Mouse (Mus musculus): ENCODE data around the gene Rnase1. TPM values are rescaled to one million over a fixed set of nuclear protein-coding genes. Genes with fewer than 3 reads are reported as not detected.

Rnase1 gene
- polyA plus RNA-seq, 1 experiment from 2014 or later: not detected

GRCm38 (mm10) chr14:51132372-51132771 is 14.2 kb downstream of the Rnase1 start:
- Histone ChIP-seq H3K27me3 (no peaks in the 10 kb centered on the region), H3K4me3 (no peak overlapping the region), H3K9me3 (no peaks in the 10 kb centered on the region), H3K4me1 (no peaks in the 10 kb centered on the region), H3K4me2 (no peak overlapping the region), H3K36me3 (no peaks in the 10 kb centered on the region), H3K9ac (no peak overlapping the region), H3K27ac (no peak overlapping the region)
- ATAC-seq (ENCODE audit: insufficient number of reproducible peaks, insufficient read depth, low FRiP score, low TSS enrichment, low read depth): no peak
- 93% methylated on average over 4 of the region's 4 CpGs for WGBS

- Histone ChIP-seq H3K9me3 (no peaks in the 10 kb centered on the region), H3K4me3 (no peak overlapping the region), H3K27me3 (no peaks in the 10 kb centered on the region), H3K4me2 (no peak overlapping the region), H3K4me1 (no peaks in the 10 kb centered on the region), H3K36me3 (no peaks in the 10 kb centered on the region), H3K9ac (no peak overlapping the region), H3K27ac (no peak overlapping the region)
- 74% methylated on average over 7 of the region's 7 CpGs for WGBS
- no peak for ATAC-seq (ENCODE audit: insufficient number of reproducible peaks, insufficient read depth, low FRiP score, low TSS enrichment, low read depth)
Measured at GRCm38 (mm10) chr14:51131086-51131815, 15.3 kb downstream of the Rnase1 start.

GRCm38 (mm10) chr14:51130315-51130940 is 16.2 kb downstream of the Rnase1 start:
- Histone ChIP-seq H3K4me1 (no peaks in the 10 kb centered on the region), H3K27me3 (no peaks in the 10 kb centered on the region), H3K4me2 (no peak overlapping the region), H3K36me3 (no peaks in the 10 kb centered on the region), H3K4me3 (no peak overlapping the region), H3K9me3 (no peaks in the 10 kb centered on the region), H3K27ac (no peak overlapping the region), H3K9ac (no peak overlapping the region)
- WGBS: 89% methylated on average over 9 of the region's 9 CpGs
- ATAC-seq (ENCODE audit: insufficient number of reproducible peaks, insufficient read depth, low FRiP score, low TSS enrichment, low read depth): no peak

- no peak overlapping the region for H3K4me2 ChIP-seq
- H3K36me3 ChIP-seq: no peaks in the 10 kb centered on the region
- ATAC-seq (ENCODE audit: insufficient number of reproducible peaks, insufficient read depth, low FRiP score, low TSS enrichment, low read depth): no peak
Measured at GRCm38 (mm10) chr14:51129624-51129975, 17.0 kb downstream of the Rnase1 start.

GRCm38 (mm10) chr14:51128775-51129623 is 17.6 kb downstream of the Rnase1 start:
- ATAC-seq (ENCODE audit: insufficient number of reproducible peaks, insufficient read depth, low FRiP score, low TSS enrichment, low read depth): no peak
- H3K27ac ChIP-seq: no peak overlapping the region
- no peaks in the 10 kb centered on the region for H3K27me3 ChIP-seq
- no peaks in the 10 kb centered on the region for H3K9me3 ChIP-seq
- no peak overlapping the region for H3K9ac ChIP-seq
- no peak overlapping the region for H3K4me3 ChIP-seq
- H3K4me2 ChIP-seq: no peak overlapping the region
- no peaks in the 10 kb centered on the region for H3K4me1 ChIP-seq
- H3K36me3 ChIP-seq: no peaks in the 10 kb centered on the region
- WGBS: 80% methylated on average over 9 of the region's 9 CpGs

More at GRCm38 (mm10) chr14:51129624-51129975, 17.0 kb downstream of the Rnase1 start:
- H3K9me3 ChIP-seq: no peaks in the 10 kb centered on the region
- no peaks in the 10 kb centered on the region for H3K27me3 ChIP-seq
- no peak overlapping the region for H3K4me3 ChIP-seq
- H3K27ac ChIP-seq: no peak overlapping the region
- H3K9ac ChIP-seq: no peak overlapping the region
- 64% methylated on average over 4 of the region's 4 CpGs for WGBS
- no peaks in the 10 kb centered on the region for H3K4me1 ChIP-seq

- Histone ChIP-seq H3K9ac (no peak overlapping the region), H3K9me3 (no peaks in the 10 kb centered on the region), H3K4me3 (no peak overlapping the region), H3K27me3 (no peaks in the 10 kb centered on the region), H3K36me3 (no peaks in the 10 kb centered on the region), H3K4me2 (no peak overlapping the region), H3K4me1 (no peaks in the 10 kb centered on the region), H3K27ac (no peak overlapping the region)
- WGBS: 65% methylated on average over 2 of the region's 2 CpGs
- no peak; the same call in 1 of the 2 replicates for ATAC-seq (ENCODE audit: insufficient number of reproducible peaks, insufficient read depth, low FRiP score, low TSS enrichment, low read depth)
Measured at GRCm38 (mm10) chr14:51127648-51128258, 18.8 kb downstream of the Rnase1 start.

GRCm38 (mm10) chr14:51125684-51126083 is 20.9 kb downstream of the Rnase1 start:
- Histone ChIP-seq H3K4me1 (0 out of 2 replicates have a peak, but pooled peaks cover 3% of the 10 kb centered on the region), H3K4me3 (no peak overlapping the region), H3K9me3 (no peaks in the 10 kb centered on the region), H3K4me2 (no peak overlapping the region), H3K27me3 (no peaks in the 10 kb centered on the region), H3K9ac (no peak overlapping the region), H3K36me3 (no peaks in the 10 kb centered on the region), H3K27ac (no peak overlapping the region)
- no peak for ATAC-seq (ENCODE audit: insufficient number of reproducible peaks, insufficient read depth, low FRiP score, low TSS enrichment, low read depth)
- WGBS: 83% methylated on average over 6 of the region's 6 CpGs

GRCm38 (mm10) chr14:51113916-51114560 is 32.5 kb downstream of the Rnase1 start, which contains the start of gene Eddm3b:
Eddm3b (plus strand) TSS chr14:51114426.
- ATAC-seq (ENCODE audit: insufficient number of reproducible peaks, insufficient read depth, low FRiP score, low TSS enrichment, low read depth): no peak
- 25% methylated on average over 12 of the region's 12 CpGs for WGBS
- no peaks in the 10 kb centered on the region; the same call in 1 of the 2 replicates for H3K9me3 ChIP-seq
- no peaks in the 10 kb centered on the region for H3K36me3 ChIP-seq
- no peaks in the 10 kb centered on the region for H3K4me1 ChIP-seq
- H3K4me3 ChIP-seq: no peak within 1 kb of the TSS
- H3K27me3 ChIP-seq: no peaks in the 10 kb centered on the region
- H3K27ac ChIP-seq: no peak within 1 kb of the TSS
- H3K4me2 ChIP-seq: peak within 1 kb of the TSS; percentile 36
- no peak within 1 kb of the TSS for H3K9ac ChIP-seq

- Histone ChIP-seq H3K4me2 (peak overlapping the region; percentile 36), H3K27ac (no peak overlapping the region), H3K27me3 (no peaks in the 10 kb centered on the region), H3K9ac (no peak overlapping the region), H3K4me1 (no peaks in the 10 kb centered on the region), H3K36me3 (no peaks in the 10 kb centered on the region), H3K9me3 (no peaks in the 10 kb centered on the region; the same call in 1 of the 2 replicates), H3K4me3 (no peak overlapping the region)
- no peak for ATAC-seq (ENCODE audit: insufficient number of reproducible peaks, insufficient read depth, low FRiP score, low TSS enrichment, low read depth)
- 25% methylated on average over 9 of the region's 9 CpGs for WGBS
Measured at GRCm38 (mm10) chr14:51113476-51113875, 33.1 kb downstream of the Rnase1 start.

- Histone ChIP-seq H3K4me1 (no peaks in the 10 kb centered on the region), H3K4me2 (no peak overlapping the region), H3K4me3 (no peak overlapping the region), H3K27me3 (no peaks in the 10 kb centered on the region), H3K27ac (no peak overlapping the region), H3K9me3 (no peaks in the 10 kb centered on the region; the same call in 1 of the 2 replicates), H3K9ac (no peak overlapping the region), H3K36me3 (no peaks in the 10 kb centered on the region)
- 63% methylated on average over 3 of the region's 3 CpGs for WGBS
- ATAC-seq (ENCODE audit: insufficient number of reproducible peaks, insufficient read depth, low FRiP score, low TSS enrichment, low read depth): no peak
Measured at GRCm38 (mm10) chr14:51111966-51112365, 34.6 kb downstream of the Rnase1 start.

- H3K27ac ChIP-seq: no peak overlapping the region
- H3K27me3 ChIP-seq: no peaks in the 10 kb centered on the region
- no peaks in the 10 kb centered on the region for H3K36me3 ChIP-seq
- H3K9me3 ChIP-seq: no peaks in the 10 kb centered on the region; the same call in 1 of the 2 replicates
- no peak overlapping the region for H3K4me2 ChIP-seq
- H3K4me1 ChIP-seq: no peaks in the 10 kb centered on the region
- ATAC-seq (ENCODE audit: insufficient number of reproducible peaks, insufficient read depth, low FRiP score, low TSS enrichment, low read depth): no peak
- no peak overlapping the region for H3K4me3 ChIP-seq
- H3K9ac ChIP-seq: no peak overlapping the region
Measured at GRCm38 (mm10) chr14:51106449-51106967, 40.1 kb downstream of the Rnase1 start.
